Mouse (Mus musculus) lung, adult 2 months (tissue): ENCODE measurements around the gene Rnaseh2c.

Experiments used
- CTCF ChIP-seq: fragments of 200-500 bp; IDR thresholded peaks from 2 replicates; pipeline ENCODE4 v1.5.1; 2011; ENCODE audit warnings: mild to moderate bottlenecking, low read length, control low read depth; ENCODE audit not compliant: insufficient read depth
- POLR2A ChIP-seq: fragments of 200-500 bp; IDR thresholded peaks from 2 replicates; pipeline ENCODE4 v1.6.1; 2011; ENCODE audit warnings: low read depth, mild to moderate bottlenecking, control low read depth, low read length, borderline replicate concordance; ENCODE audit errors: extremely low read depth

DNA sequence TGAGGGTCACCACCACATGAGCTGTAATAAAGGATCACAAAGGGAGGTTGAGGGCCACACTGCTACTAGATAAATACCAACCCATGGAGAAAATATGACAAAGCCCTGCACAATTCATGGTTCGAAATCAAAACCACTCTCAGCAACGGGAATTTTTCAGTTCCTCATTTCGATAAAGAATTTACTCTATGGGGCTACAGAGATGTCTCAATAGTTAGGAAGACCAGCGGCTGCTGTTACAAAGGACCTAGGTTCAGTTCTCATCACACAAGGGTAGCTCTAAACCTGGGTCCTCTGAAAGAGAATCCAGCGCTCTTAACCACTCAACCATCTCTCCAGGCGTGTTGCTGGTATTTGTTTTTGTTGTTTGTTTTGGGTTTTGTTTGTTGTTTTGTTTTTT, 9.8 kb upstream of the Rnaseh2c start:
- TF ChIP-seq POLR2A (no peak), CTCF (no peak)
